Mouse (Mus musculus): ENCODE data around the gene Slitrk3. TPM values are rescaled to one million over a fixed set of nuclear protein-coding genes. Genes with fewer than 3 reads are reported as not detected.

The Slitrk3 gene
- total and polyA plus RNA-seq, 3 experiments: 0.05 TPM; not detected in 2

DNA sequence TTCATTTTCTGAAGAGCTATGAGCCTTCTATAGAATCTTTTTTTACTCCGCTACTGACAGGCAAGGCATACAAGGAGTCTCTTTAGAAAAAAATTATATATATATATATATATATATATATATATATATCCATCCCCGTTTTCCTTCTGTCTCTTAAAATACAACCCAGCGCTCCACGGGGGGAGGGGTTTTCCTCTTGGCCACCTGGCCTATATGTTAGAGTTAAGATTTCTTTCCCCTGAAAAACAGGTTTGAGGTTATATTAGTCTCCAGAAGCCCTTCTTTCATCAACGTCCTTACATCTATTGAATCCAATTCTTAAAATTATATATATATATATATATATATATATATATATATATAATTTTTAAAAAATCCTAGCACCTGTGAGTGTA lies 1.6 kb downstream of the Slitrk3 start:
- no peak for TF ChIP-seq TAL1 (conservative IDR thresholded peaks at IDR 0.05; ENCODE audit: low read depth, low read length)
- no peak for TF ChIP-seq GATA1 (IDR thresholded peaks at IDR 0.05; ENCODE audit: borderline replicate concordance, low read length)
- no peak for TF ChIP-seq GATA2 (IDR thresholded peaks at IDR 0.05; ENCODE audit: borderline replicate concordance, low read depth, low read length)
- no peak for TF ChIP-seq CTCF (IDR thresholded peaks at IDR 0.05; ENCODE audit: low read depth, low read length)
- TF ChIP-seq POLR2AphosphoS5 (IDR thresholded peaks at IDR 0.05; ENCODE audit: insufficient replicate concordance, low read depth, low read length): no peak
- no peak for ATAC-seq (ENCODE audit: extremely low read depth, insufficient number of reproducible peaks, low FRiP score, poor library complexity, severe bottlenecking)
- Histone ChIP-seq H3K27me3 (ENCODE audit: insufficient read depth, low read length) (peaks cover 13% of the 10 kb centered on the region; the same call in 1 of the 2 replicates), H3K4me1 (ENCODE audit: insufficient read depth, low read depth, low read length) (no peaks in the 10 kb centered on the region), H3K4me3 (ENCODE audit: low read depth, low read length) (no peak overlapping the region), H3K9me3 (replicated peaks) (no peaks in the 10 kb centered on the region), H3K36me3 (replicated peaks) (no peaks in the 10 kb centered on the region)
- DNase-seq (ENCODE audit: low spot score): no peak

DNA sequence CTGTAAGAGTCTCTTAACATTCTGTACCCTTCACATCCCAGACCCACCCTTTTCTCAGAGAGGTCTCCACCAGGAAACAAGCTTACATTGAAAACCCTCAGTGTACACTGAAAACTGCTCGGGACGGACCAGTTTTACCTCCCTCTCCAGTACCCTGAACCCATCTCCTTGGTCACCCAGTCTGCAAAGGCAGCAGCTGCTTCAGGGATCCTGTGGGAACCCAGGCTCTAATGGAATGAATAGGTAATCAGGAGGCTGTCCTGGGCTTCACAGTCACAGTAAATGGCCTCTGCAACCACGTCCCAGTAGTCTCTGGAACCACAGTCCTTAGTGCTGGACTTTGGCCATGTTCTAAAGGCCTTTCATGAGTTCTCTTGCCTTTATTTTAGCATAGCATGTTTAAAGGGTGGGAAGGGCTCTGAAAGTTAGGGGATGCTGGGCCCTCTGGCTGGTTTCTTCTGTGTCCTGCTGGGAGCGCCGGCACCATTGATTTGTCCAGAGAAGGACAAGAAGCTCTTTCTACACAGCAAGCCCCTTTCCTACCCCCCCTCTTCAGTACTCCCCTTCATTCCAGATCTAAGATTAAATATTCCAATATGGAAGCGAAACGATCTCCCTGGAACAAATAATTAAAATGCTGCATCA lies 2.1 kb downstream of the Slitrk3 start:
- Histone ChIP-seq H3K4me3 (ENCODE audit: low read depth, low read length) (no peak overlapping the region), H3K27me3 (ENCODE audit: insufficient read depth, low read length) (peaks cover 13% of the 10 kb centered on the region; the same call in 1 of the 2 replicates), H3K9me3 (replicated peaks) (no peaks in the 10 kb centered on the region), H3K4me1 (ENCODE audit: insufficient read depth, low read depth, low read length) (no peaks in the 10 kb centered on the region), H3K36me3 (replicated peaks) (no peaks in the 10 kb centered on the region)
- TF ChIP-seq POLR2AphosphoS5 (IDR thresholded peaks at IDR 0.05; ENCODE audit: insufficient replicate concordance, low read depth, low read length): no peak
- TF ChIP-seq CTCF (IDR thresholded peaks at IDR 0.05; ENCODE audit: low read depth, low read length): no peak
- TF ChIP-seq GATA1 (IDR thresholded peaks at IDR 0.05; ENCODE audit: borderline replicate concordance, low read length): no peak
- ATAC-seq (ENCODE audit: extremely low read depth, insufficient number of reproducible peaks, low FRiP score, poor library complexity, severe bottlenecking): no peak
- no peak for DNase-seq (ENCODE audit: low spot score)

DNA sequence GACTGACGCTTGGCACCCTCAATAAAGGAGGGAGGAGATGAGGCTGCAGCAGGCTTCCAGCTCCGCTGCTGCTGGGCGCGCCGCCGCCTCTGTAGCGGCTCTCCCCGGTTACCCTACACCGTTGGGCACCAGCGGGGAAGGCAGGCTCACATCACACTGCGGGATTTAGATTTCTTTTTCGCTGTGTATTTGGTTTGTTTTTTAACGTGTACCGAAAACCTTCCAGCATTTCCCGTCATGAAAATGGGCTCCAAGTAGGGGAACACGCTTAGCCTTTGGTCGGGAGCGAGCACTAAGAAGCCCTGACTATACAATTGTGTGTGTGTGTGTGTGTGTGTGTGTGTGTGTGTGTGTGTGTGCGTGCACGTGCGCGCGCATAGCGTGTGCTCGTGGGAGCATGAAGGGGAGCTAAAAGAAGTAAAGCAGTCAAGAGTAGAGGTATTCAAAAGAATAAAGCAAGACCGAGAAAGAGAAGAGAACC lies 4.1 kb downstream of the Slitrk3 start:
- Histone ChIP-seq H3K4me3 (ENCODE audit: low read depth, low read length) (no peak overlapping the region), H3K9me3 (replicated peaks) (no peaks in the 10 kb centered on the region), H3K36me3 (replicated peaks) (no peaks in the 10 kb centered on the region), H3K4me1 (ENCODE audit: insufficient read depth, low read depth, low read length) (no peaks in the 10 kb centered on the region), H3K27me3 (ENCODE audit: insufficient read depth, low read length) (peaks cover 21% of the 10 kb centered on the region; the same call in 1 of the 2 replicates)
- DNase-seq (ENCODE audit: low spot score) (no peak), ATAC-seq (ENCODE audit: extremely low read depth, insufficient number of reproducible peaks, low FRiP score, poor library complexity, severe bottlenecking) (no peak)
- TF ChIP-seq TAL1 (conservative IDR thresholded peaks at IDR 0.05; ENCODE audit: low read depth, low read length) (no peak), CTCF (IDR thresholded peaks at IDR 0.05; ENCODE audit: low read depth, low read length) (no peak), GATA1 (IDR thresholded peaks at IDR 0.05; ENCODE audit: borderline replicate concordance, low read length) (no peak), POLR2AphosphoS5 (IDR thresholded peaks at IDR 0.05; ENCODE audit: insufficient replicate concordance, low read depth, low read length) (no peak), GATA2 (IDR thresholded peaks at IDR 0.05; ENCODE audit: borderline replicate concordance, low read depth, low read length) (no peak)

DNA sequence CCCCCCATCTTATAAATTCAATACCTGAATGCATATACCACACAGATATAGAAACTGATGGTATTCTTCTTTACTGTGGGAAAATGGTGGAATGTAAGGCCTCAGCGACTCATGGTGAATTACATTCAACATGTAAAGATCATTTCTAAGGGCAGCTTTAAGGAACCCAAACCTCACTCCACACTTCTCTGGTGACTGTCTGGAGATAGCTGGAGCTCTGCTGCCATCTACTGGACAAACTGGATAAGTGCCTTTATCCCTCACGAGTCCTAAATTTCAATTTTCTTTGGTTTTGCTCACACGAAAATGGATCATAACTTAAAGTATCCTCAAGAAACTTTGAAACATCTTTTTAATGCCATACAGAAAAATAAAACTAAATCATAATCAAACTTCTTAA lies 11.4 kb downstream of the Slitrk3 start:
- no peak for TF ChIP-seq GATA2 (IDR thresholded peaks at IDR 0.05; ENCODE audit: borderline replicate concordance, low read depth, low read length)
- peak; percentile 60; the same call in 1 of the 2 replicates for TF ChIP-seq CTCF (IDR thresholded peaks at IDR 0.05; ENCODE audit: low read depth, low read length)
- DNase-seq (ENCODE audit: low spot score) (no peak), ATAC-seq (ENCODE audit: extremely low read depth, insufficient number of reproducible peaks, low FRiP score, poor library complexity, severe bottlenecking) (peak; percentile 78)
- Histone ChIP-seq H3K4me3 (ENCODE audit: low read depth, low read length) (no peak overlapping the region), H3K4me1 (ENCODE audit: insufficient read depth, low read depth, low read length) (no peaks in the 10 kb centered on the region; the same call in 1 of the 2 replicates), H3K36me3 (replicated peaks) (no peaks in the 10 kb centered on the region), H3K27me3 (ENCODE audit: insufficient read depth, low read length) (peaks cover 9% of the 10 kb centered on the region; the same call in 1 of the 2 replicates), H3K9me3 (replicated peaks) (no peaks in the 10 kb centered on the region)

DNA sequence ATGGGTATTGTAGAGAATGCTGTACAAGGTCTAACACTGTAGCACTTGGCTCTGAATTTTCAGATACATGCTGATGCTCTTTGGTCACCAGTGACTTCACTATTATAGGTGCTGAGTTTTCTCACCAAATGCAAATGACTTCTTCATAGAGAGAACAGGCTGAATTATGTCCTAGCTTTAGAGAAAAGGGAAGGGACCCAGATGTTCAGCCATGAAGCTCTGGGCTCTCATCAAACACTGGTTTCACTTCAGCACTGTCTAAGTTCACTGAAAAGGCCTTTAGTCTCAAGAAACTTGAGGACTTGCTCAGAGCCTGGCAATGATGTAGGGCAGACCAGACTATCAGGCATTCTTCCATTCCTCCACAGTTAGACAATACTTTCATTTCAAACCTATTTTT lies 15.3 kb downstream of the Slitrk3 start:
- H3K9me3 ChIP-seq (replicated peaks): no peaks in the 10 kb centered on the region
- no peak overlapping the region for H3K4me3 ChIP-seq (ENCODE audit: low read depth, low read length)
- no peaks in the 10 kb centered on the region for H3K36me3 ChIP-seq (replicated peaks)
- ATAC-seq (ENCODE audit: extremely low read depth, insufficient number of reproducible peaks, low FRiP score, poor library complexity, severe bottlenecking) (no peak), DNase-seq (ENCODE audit: low spot score) (no peak)
- no peaks in the 10 kb centered on the region; the same call in 1 of the 2 replicates for H3K4me1 ChIP-seq (ENCODE audit: insufficient read depth, low read depth, low read length)
- H3K27me3 ChIP-seq (ENCODE audit: insufficient read depth, low read length): no peaks in the 10 kb centered on the region
- no peak for TF ChIP-seq CTCF (IDR thresholded peaks at IDR 0.05; ENCODE audit: low read depth, low read length)
- TF ChIP-seq TAL1 (conservative IDR thresholded peaks at IDR 0.05; ENCODE audit: low read depth, low read length): no peak
- TF ChIP-seq GATA1 (IDR thresholded peaks at IDR 0.05; ENCODE audit: borderline replicate concordance, low read length): no peak
- no peak for TF ChIP-seq GATA2 (IDR thresholded peaks at IDR 0.05; ENCODE audit: borderline replicate concordance, low read depth, low read length)
- no peak for TF ChIP-seq POLR2AphosphoS5 (IDR thresholded peaks at IDR 0.05; ENCODE audit: insufficient replicate concordance, low read depth, low read length)

DNA sequence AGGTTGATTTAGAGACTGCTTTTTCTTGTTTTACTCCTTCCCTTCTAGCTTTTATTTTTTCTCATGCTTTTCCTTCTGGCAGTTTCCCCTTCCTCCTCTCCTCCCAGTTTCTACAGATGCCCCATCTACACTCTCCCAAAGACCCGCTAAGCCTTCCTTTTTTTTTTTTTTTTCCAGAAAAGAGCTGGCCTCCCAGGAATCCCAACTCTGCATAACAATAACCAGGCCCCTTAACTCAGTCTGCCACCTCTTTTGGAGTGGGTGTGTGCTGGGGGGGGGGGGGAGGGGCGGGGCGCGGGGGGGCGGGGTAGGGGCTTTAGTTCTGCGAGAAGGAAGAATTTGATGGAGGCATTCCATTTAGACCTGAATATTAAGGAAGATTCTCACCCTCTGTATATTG lies 51.6 kb downstream of the Slitrk3 start:
- Histone ChIP-seq H3K36me3 (replicated peaks) (no peaks in the 10 kb centered on the region), H3K4me1 (ENCODE audit: insufficient read depth, low read depth, low read length) (no peaks in the 10 kb centered on the region), H3K4me3 (ENCODE audit: low read depth, low read length) (no peak overlapping the region), H3K27me3 (ENCODE audit: insufficient read depth, low read length) (no peaks in the 10 kb centered on the region), H3K9me3 (replicated peaks) (no peaks in the 10 kb centered on the region)
- TF ChIP-seq CTCF (IDR thresholded peaks at IDR 0.05; ENCODE audit: low read depth, low read length) (no peak), GATA2 (IDR thresholded peaks at IDR 0.05; ENCODE audit: borderline replicate concordance, low read depth, low read length) (no peak), GATA1 (IDR thresholded peaks at IDR 0.05; ENCODE audit: borderline replicate concordance, low read length) (no peak), POLR2AphosphoS5 (IDR thresholded peaks at IDR 0.05; ENCODE audit: insufficient replicate concordance, low read depth, low read length) (no peak), TAL1 (conservative IDR thresholded peaks at IDR 0.05; ENCODE audit: low read depth, low read length) (no peak)
- ATAC-seq (ENCODE audit: extremely low read depth, insufficient number of reproducible peaks, low FRiP score, poor library complexity, severe bottlenecking) (no peak), DNase-seq (ENCODE audit: low spot score) (no peak)

All from G1E (cell line).